Mouse (Mus musculus): ENCODE results near the gene Ptprg. TPM values are rescaled to one million over a fixed set of nuclear protein-coding genes. Genes with fewer than 3 reads are reported as not detected.
"Not testable (repeated sequence)": the region's sequence is repeated elsewhere in the genome, so short reads cannot be mapped to it uniquely, and the experiment has no call there.

Gene Ptprg
- total RNA-seq, 1 experiment from 2014 or later: not detected

DNA sequence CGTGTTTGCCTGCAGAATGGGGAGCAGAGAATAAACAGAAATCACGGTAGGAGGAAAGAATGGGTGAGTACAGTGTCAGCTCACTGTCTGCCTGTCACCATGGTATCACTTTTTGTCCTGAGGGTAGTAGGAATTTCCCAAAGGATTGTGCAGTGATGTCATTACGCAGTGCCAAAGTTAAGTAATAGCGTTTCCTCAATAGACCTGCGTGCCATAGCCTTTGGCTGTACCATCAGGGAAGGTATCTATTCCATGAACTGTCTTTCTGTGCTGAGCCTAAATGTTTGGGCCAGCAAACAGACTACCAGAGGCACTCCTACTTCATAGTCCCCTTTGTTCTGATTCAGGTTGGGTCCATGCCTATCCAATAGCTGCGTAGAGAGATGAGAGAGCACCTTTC lies 223.2 kb downstream of the Ptprg start:
- ATAC-seq (ENCODE audit: extremely low read depth, insufficient number of reproducible peaks, low FRiP score, poor library complexity, severe bottlenecking): no peak

DNA sequence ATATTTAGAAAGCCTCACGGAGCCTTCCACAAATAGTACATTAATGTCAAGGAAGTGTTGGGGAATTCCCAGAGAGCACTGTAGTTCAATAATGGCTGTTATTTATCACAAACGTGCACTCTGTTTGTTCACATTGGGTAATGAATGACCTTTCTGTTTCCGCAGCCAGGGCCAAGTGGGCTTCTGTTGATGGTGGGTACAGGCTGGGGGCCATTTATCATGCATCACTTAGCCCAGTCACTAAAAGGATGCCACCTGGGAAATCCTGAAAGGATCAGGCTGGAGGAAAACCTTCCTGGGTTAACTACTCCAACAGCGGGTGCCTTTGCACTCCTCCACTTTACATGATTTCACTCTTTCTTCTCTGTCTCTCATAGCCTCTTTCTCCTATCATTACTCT lies 237.9 kb downstream of the Ptprg start:
- ATAC-seq (ENCODE audit: extremely low read depth, insufficient number of reproducible peaks, low FRiP score, poor library complexity, severe bottlenecking): no peak

DNA sequence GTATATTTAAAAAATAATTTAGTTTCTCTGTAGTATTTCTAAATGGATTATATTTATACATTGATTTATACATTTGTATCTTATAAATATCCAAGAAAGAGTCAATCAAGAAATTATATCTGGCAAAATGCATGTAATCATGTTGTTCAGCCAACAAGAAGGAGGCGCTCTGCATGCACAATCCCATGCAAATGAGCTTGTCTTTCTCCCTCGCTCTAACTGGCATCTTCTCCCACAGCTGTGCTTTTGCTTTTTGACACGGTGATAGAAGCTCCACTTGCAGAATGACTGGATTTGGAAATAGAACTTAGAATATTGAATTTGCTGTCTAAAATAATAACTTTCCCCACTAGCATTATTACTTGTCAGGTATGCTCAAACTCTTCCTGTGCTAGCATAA lies 240.5 kb downstream of the Ptprg start:
- ATAC-seq (ENCODE audit: extremely low read depth, insufficient number of reproducible peaks, low FRiP score, poor library complexity, severe bottlenecking): no peak

DNA sequence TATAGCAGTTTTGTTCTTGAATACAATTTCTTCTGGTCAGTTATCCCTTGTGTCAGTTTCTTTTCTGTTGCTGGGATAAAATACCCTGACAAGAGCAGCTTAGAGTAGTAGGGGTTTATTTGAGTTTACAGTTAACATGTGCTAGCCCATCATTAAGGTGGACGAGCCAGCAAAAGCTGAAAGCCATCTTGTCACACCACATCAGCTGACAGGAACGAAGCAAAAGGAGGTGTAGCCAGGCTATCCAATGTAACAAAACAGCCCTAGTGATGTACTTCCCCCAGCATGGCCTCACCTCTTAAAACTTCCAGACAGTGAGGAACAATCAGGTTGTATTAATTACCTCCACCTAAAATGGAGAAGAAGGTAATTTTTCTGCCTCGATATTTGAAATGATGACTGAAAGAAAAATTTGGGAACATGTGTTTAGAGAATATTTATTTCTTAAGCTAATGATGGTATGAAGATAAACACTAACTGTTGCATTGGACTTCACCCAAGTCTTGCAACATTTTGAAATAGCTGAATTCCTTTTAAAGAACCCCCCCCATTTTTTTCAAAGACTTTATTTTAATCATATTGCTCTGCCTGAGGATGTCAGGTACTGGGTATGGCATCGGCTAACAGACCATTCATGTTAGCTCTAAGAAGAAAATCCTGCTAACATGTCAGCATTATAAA lies 249.2 kb downstream of the Ptprg start:
- ATAC-seq (ENCODE audit: extremely low read depth, insufficient number of reproducible peaks, low FRiP score, poor library complexity, severe bottlenecking): no peak

DNA sequence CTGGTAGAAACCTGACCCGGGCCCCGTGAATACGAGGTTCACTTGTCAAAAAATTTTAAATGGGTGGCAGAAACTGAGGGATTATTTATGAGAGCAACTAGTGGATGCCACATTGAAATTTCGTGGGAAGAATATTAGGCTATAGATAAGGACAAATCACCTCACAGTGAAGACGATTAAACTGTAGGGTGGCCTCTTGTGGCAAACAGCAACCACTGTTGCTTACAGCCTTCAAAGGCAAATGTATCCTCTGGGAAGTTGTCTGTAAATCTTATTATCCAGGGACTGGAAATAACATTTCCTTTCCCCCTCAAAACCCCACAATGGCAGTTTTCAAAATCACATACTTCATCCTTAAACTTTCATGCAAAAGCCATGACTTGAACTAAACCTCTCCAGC lies 253.3 kb downstream of the Ptprg start:
- ATAC-seq (ENCODE audit: extremely low read depth, insufficient number of reproducible peaks, low FRiP score, poor library complexity, severe bottlenecking): no peak

DNA sequence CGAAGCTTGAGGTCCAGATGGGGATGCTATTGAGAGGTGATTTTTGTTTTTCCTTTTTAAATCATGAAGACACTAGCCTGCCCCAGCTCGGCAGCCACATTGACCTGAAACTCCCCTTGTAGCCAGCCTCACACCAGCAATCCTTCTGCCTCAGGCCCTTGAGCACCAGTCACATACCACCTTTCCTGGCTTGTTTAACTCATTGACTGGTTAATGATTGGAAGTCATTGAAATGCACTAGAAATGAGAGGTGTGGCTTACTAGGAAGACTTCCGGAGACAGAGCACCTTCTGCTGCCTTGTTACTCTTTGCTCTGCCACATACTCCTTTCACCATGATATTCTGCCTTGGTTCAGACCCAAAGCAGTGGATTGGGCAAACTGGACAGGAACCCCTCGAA lies 254.1 kb downstream of the Ptprg start:
- no peak for ATAC-seq (ENCODE audit: extremely low read depth, insufficient number of reproducible peaks, low FRiP score, poor library complexity, severe bottlenecking)

DNA sequence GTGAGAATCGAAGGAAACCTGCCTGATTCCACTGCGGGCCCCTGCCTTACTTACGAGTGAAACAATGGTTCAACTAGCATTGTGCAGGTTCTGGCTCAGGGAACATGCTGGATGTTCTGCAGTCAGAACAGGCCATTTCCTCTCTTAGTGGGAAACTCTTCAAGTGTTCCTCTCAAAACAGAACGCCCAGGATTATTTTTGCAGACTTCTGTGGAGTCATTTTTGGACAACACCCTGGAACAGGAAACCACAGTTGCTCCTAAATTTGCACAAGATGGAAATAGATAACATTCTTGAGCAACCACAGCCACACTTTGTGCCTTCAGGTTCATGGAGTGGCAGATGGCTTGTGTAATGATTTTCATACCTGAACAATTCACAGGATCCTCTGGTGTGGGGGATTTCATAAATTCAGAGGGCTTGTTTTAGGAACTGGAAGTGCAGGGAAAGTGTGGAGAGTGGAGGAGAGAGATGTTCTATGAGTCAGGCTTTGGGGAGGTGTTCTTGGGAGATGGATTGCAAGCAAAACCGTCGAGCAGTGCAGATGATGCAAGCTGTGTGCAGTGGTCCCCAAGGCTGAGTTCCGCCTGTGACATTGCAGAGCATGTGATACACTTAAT lies 257.9 kb downstream of the Ptprg start:
- ATAC-seq (ENCODE audit: extremely low read depth, insufficient number of reproducible peaks, low FRiP score, poor library complexity, severe bottlenecking): no peak

DNA sequence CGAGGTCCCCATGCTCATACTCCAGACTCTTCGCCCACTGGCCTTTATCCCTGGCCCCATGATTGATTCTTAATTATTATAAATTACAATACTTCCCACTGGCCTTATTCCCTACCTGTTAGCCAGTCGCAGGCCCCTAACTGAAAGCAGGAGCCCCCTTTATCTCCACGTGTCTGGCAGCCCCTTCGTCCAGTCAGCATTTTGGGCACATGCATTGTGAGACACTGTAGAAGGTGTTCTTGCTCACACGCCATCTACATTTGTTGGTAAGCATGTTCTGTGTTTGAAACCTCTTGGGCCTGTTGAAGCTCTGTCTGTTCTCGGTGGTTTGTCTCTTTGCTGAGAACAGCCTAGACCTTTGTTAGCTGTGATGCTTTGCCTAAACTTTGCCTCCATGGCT lies 259.0 kb downstream of the Ptprg start:
- no peak for ATAC-seq (ENCODE audit: extremely low read depth, insufficient number of reproducible peaks, low FRiP score, poor library complexity, severe bottlenecking)

DNA sequence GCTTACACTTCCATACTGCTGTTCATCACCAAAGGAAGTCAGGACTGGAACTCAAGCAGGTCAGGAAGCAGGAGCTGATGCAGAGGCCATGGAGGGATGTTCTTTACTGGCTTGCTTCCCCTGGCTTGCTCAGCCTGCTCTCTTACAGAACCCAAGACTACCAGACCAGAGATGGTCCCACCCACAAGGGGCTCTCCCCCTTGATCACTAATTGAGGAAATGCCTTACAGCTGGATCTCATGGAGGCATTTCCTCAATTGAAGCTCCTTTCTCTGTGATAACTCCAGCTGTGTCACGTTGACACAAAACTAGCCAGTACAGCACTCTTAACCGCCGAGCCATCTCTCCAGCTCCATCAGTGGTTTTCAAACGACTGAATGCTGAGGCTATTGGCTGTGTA lies 261.5 kb downstream of the Ptprg start:
- ATAC-seq (ENCODE audit: extremely low read depth, insufficient number of reproducible peaks, low FRiP score, poor library complexity, severe bottlenecking): not testable (repeated sequence)

DNA sequence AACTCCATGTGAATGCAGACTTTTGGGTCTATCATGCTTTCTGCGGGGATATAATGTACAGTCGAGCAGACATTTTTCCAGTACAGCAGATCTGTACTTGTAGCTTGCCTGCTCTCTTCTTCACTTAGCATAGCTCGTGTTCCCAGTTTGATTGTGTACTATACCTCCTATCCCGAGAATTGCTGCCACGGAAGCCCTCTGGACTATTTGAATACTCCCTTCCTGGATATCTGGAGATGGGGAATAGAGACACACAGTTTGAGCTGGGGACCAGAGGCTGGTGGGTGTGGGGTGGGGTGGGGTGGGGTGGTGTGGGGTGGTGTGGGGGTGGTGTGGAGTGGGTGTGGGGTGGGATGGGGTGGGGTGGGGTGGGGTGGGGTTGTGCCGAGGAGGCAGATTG lies 263.9 kb downstream of the Ptprg start:
- no peak for ATAC-seq (ENCODE audit: extremely low read depth, insufficient number of reproducible peaks, low FRiP score, poor library complexity, severe bottlenecking)

DNA sequence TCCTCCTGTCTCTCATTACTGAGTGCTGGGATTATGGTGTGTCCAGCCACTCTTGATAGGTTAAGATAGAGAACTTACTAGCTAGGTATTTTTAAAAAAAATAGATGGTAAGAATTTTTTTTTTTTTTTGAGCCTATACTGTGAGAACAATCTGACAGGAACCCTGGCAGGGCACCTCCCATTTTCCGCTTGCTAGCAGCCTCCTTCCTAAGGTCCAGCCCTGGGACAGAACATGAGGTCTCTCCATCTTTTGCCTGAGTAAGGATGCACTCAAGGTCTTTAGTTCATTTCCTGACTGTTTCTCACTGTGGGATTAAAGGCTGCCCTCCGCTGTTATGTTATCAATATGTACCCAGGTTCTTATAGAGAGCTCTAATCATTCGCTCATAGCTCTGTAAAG lies 264.7 kb downstream of the Ptprg start:
- ATAC-seq (ENCODE audit: extremely low read depth, insufficient number of reproducible peaks, low FRiP score, poor library complexity, severe bottlenecking): no peak

DNA sequence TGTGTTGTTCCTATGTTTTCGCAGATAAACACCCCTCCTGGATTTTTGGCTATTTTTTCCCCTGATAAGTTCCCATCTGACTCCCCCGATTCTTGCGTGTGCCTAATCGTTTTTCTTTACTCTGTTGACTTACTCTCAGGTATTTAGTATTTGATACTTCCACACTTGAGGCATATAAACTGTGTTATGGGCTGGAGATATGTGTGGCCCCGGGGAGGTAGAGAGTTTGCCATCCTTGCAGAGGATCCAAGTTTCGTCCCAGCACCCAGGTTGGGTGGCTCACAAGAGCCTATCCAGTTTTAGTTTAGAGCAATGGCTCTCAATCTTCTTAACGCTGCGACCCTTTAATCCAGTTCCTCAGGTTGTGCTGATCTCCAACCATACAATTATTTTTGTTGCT lies 265.4 kb downstream of the Ptprg start:
- no peak for ATAC-seq (ENCODE audit: extremely low read depth, insufficient number of reproducible peaks, low FRiP score, poor library complexity, severe bottlenecking)

DNA sequence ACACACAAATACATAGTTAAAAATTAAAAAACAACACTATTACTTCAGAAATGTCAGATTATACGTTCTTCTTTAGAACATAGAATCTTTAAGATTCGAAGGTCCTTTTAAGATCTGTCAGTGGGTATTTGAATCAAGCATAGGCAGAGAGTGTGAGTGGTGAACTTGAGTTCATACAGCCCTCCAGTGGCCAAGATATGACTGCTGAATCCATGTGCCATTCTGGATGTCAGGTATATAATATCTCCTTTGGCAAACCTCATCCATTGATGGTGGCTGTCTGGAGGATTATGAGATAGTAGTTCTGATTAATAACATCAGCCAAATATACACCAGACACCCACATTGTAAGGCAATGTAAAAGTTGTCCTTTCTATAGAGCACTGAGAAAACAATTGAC lies 266.0 kb downstream of the Ptprg start:
- no peak for ATAC-seq (ENCODE audit: extremely low read depth, insufficient number of reproducible peaks, low FRiP score, poor library complexity, severe bottlenecking)

DNA sequence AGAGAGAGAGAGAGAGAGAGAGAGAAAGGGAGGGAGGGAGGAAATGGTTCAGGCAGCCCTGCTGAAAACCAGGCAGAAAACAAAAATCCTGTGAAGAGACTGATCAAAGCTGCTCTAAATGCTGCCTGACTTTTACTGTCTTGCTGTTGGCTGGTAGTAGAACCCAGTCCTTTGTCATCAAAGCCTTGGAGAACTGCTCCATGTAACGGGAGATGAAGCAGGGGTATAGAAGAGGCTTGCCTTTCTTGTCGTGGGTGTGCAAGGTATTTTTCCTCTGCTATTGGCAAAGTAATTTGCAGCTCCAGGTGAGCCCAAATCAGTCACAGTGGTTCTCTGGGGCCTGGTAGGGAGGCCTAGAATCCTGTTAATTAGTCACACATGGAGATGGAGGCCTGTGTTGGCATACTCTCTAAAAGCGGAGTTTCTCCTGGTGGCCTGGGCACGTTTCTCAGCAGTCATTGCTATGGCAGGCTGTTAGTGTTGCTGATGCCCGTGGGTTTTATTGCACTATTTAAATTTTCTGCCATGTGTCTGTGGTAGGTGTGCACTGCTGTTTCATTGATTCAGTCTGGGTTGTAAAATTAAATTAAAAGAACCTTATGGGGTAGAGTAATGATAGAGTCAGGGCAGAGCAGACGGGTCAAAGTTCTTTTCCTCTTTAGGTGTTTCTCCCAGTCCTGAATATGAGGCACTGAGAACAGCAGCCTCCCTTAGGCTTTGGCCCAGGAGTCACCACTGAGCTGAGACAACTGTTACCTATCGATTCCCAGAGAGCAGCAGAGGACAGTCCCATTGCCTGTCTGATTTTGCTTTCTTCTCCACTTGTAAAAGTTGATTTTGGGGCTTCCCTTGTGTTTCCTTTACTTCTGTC lies 269.7 kb downstream of the Ptprg start:
- ATAC-seq (ENCODE audit: extremely low read depth, insufficient number of reproducible peaks, low FRiP score, poor library complexity, severe bottlenecking): no peak

DNA sequence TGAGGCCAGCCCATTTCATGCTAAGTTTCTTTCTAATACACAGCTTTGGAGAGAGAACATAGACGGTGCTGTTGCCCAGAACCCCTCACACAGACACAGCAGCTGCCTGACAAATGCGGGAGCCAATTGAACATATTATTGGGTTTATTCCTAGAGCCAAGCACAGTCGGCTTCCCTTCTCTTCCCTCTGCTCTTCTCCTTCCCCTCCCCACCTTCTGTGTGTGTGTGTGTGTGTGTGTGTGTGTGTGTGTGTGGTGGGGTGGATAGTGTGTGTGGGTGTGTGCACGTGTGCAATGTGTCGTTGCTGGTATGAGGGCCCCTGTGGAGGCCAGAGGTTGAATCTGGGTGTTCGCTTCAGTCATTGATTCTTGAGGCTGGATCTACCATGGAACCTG lies 270.4 kb downstream of the Ptprg start:
- ATAC-seq (ENCODE audit: extremely low read depth, insufficient number of reproducible peaks, low FRiP score, poor library complexity, severe bottlenecking): no peak

DNA sequence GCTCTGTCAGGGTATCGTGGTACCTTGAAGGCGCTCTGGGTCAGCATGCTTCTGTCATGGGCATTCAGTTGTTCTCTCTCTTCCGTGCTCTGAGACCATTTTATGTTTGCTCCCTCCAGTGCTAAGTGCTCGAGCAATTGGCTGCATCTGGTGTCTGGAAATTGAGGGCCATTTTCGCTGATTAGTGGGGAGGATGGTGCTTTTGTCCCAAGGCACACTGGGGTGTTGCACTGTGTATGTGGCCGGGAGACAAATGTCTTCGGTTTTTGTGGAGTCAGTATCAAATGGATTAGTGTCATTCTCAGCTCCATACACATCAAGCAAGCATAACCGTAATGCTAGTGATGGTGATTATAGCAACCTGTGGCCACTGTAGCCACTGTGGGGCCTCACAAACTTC lies 271.6 kb downstream of the Ptprg start:
- ATAC-seq (ENCODE audit: extremely low read depth, insufficient number of reproducible peaks, low FRiP score, poor library complexity, severe bottlenecking): no peak

DNA sequence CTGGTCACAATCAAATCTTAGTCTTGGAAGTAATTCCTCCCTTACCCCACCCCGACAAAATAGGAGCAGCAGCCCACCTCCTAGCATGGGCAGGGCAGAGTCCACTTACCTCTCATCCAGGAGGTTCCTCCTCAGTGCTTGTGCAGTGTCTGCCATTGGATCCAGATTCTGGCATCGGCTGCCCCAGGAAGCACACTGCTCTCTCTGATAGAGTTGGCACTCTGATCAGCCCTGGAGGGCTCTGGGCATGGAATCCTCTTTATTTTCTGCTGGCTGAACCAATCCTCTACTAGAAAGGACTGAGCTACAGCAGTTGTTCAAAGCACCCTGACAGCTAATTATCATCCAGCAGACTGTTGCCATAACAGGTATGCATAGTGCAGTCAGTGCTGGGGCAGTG lies 272.2 kb downstream of the Ptprg start:
- no peak for ATAC-seq (ENCODE audit: extremely low read depth, insufficient number of reproducible peaks, low FRiP score, poor library complexity, severe bottlenecking)

DNA sequence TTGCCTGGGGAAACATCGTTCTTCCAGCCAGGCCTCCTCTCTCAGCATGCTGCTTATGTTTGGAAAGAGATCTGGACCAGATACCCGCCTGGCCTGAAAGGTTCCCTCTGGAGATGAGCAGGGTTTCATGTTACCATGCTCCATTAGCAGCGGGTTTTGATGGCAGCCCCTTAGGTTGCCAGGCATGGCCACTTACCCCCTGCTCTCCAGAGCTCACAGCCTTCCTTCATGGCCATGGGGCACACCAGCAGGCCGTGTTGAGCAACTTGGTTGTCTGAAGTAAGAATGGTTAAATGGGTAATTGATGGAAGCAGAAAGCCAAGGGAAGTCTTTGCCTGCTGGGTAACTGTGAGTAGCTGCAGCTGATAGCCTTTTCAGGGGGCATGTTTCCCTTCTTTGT lies 274.8 kb downstream of the Ptprg start:
- no peak for ATAC-seq (ENCODE audit: extremely low read depth, insufficient number of reproducible peaks, low FRiP score, poor library complexity, severe bottlenecking)

DNA sequence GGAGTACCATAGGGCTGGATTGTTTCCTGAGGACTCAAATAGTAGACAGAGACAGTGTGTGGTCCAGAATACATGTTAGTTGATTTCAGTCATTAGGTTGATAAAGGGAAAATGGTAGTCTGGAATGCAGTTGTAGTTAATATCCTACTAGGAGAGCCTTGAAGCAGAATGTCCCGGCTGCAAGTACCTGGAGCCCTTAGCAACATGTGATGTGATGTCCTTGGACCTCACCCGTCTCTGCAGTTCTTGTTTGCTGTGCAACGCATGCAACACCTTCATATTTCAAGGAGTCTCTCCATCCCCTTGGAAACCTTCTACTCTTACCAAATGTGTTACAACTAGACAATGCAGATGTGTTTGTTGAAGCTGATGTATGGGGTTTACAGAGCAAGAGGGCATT lies 280.3 kb downstream of the Ptprg start:
- ATAC-seq (ENCODE audit: extremely low read depth, insufficient number of reproducible peaks, low FRiP score, poor library complexity, severe bottlenecking): no peak

All from neutrophil, adult 5-6 weeks (primary cell).